Mouse (Mus musculus) lung, postnatal 0 days (tissue): Measurements from ENCODE around the gene Klf11.

Experiments used
- CTCF ChIP-seq: IDR thresholded peaks from 2 replicates; pipeline ENCODE4 v1.5.1; 2016; ENCODE audit warnings: antibody characterized with exemption, mild to moderate bottlenecking
- EP300 ChIP-seq: IDR thresholded peaks from 2 replicates; pipeline ENCODE4 v1.6.1; 2016; ENCODE audit warnings: antibody characterized with exemption, mild to moderate bottlenecking, control low read depth

DNA sequence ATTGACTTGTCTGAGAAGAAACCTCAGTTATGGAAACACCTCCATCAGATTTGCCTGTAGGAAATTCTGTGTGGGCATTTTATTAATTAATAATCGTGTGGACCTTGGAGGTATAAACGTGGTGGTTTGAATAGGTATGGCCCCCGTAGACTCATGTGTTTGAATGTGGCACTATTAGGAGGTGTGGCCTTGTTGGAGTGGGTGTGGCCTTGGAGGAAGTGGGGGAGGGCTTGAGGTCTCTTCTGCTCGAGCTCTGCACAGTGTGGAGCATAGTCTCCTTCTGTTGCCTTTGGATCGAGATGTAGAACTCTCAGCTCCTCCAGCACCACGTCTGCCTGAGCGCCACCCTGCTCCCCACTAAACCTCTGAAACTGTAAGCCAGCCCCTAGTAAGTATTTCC is 32.4 kb downstream of the Klf11 start:
- no peak for TF ChIP-seq CTCF
- no peak for TF ChIP-seq EP300
